Mouse (Mus musculus): ENCODE results near the gene Plxnd1. TPM values are rescaled to one million over a fixed set of nuclear protein-coding genes. Genes with fewer than 3 reads are reported as not detected.

The Plxnd1 gene
- total and polyA plus RNA-seq, 2 experiments from 2014 or later: 2.8 to 17.3 TPM

- DNase-seq (ENCODE audit: low spot score) (no peak), ATAC-seq (ENCODE audit: low FRiP score) (no peak)
- Histone ChIP-seq H3K4me1 (ENCODE audit: insufficient read depth, low read length) (no peaks in the 10 kb centered on the region), H3K4me3 (ENCODE audit: low read depth, low read length) (no peak overlapping the region), H3K4me2 (ENCODE audit: low read depth, low read length, poor library complexity, severe bottlenecking) (no peak overlapping the region), H3K27ac (ENCODE audit: low read depth, low read length) (no peak overlapping the region), H3K36me3 (ENCODE audit: insufficient read depth, low read length) (no peaks in the 10 kb centered on the region), H3K9ac (replicated peaks; ENCODE audit: low read length, poor library complexity, severe bottlenecking) (no peak overlapping the region), H3K9me3 (ENCODE audit: low read length) (no peaks in the 10 kb centered on the region), H3K27me3 (ENCODE audit: insufficient read depth, low read length) (no peaks in the 10 kb centered on the region)
- WGBS: 62% methylated on average over 7 of the region's 7 CpGs
- no peak for TF ChIP-seq CTCF (IDR thresholded peaks at IDR 0.05)
These were observed 9.3 kb upstream of the Plxnd1 start for GRCm38 (mm10) chr6:116004069-116004468.

- WGBS: 81% methylated on average over 5 of the region's 5 CpGs
- Histone ChIP-seq H3K9me3 (ENCODE audit: low read length) (no peaks in the 10 kb centered on the region), H3K9ac (replicated peaks; ENCODE audit: low read length, poor library complexity, severe bottlenecking) (no peak overlapping the region), H3K4me2 (ENCODE audit: low read depth, low read length, poor library complexity, severe bottlenecking) (no peak overlapping the region), H3K4me3 (ENCODE audit: low read depth, low read length) (no peak overlapping the region), H3K4me1 (ENCODE audit: insufficient read depth, low read length) (no peaks in the 10 kb centered on the region), H3K27me3 (ENCODE audit: insufficient read depth, low read length) (no peaks in the 10 kb centered on the region), H3K27ac (ENCODE audit: low read depth, low read length) (no peak overlapping the region), H3K36me3 (ENCODE audit: insufficient read depth, low read length) (no peaks in the 10 kb centered on the region)
- no peak for ATAC-seq (ENCODE audit: low FRiP score)
- DNase-seq (ENCODE audit: low spot score): no peak
- TF ChIP-seq CTCF (IDR thresholded peaks at IDR 0.05): no peak
These were observed 8.7 kb upstream of the Plxnd1 start for GRCm38 (mm10) chr6:116003516-116003915.

- 69% methylated on average over 12 of the region's 12 CpGs for WGBS
These were observed 7.7 kb upstream of the Plxnd1 start for GRCm38 (mm10) chr6:116002311-116003104.

GRCm38 (mm10) chr6:116000851-116001250, 6.0 kb upstream of the Plxnd1 start:
- no peak overlapping the region for H3K4me3 ChIP-seq (ENCODE audit: low read depth, low read length)
- H3K27ac ChIP-seq (ENCODE audit: low read depth, low read length): no peak overlapping the region
- no peak for TF ChIP-seq CTCF (IDR thresholded peaks at IDR 0.05)
- H3K27me3 ChIP-seq (ENCODE audit: insufficient read depth, low read length): peaks cover 8% of the 10 kb centered on the region; the same call in 1 of the 2 replicates
- no peak for ATAC-seq (ENCODE audit: low FRiP score)
- H3K9me3 ChIP-seq (ENCODE audit: low read length): no peaks in the 10 kb centered on the region
- DNase-seq (ENCODE audit: low spot score): no peak
- WGBS: 83% methylated on average over 5 of the region's 5 CpGs
- no peak overlapping the region for H3K4me2 ChIP-seq (ENCODE audit: low read depth, low read length, poor library complexity, severe bottlenecking)
- H3K4me1 ChIP-seq (ENCODE audit: insufficient read depth, low read length): no peaks in the 10 kb centered on the region
- no peak overlapping the region for H3K9ac ChIP-seq (replicated peaks; ENCODE audit: low read length, poor library complexity, severe bottlenecking)
- H3K36me3 ChIP-seq (ENCODE audit: insufficient read depth, low read length): no peaks in the 10 kb centered on the region

More at GRCm38 (mm10) chr6:116002311-116003104, 7.7 kb upstream of the Plxnd1 start:
- Histone ChIP-seq H3K27me3 (ENCODE audit: insufficient read depth, low read length) (no peaks in the 10 kb centered on the region), H3K4me2 (ENCODE audit: low read depth, low read length, poor library complexity, severe bottlenecking) (no peak overlapping the region), H3K4me3 (ENCODE audit: low read depth, low read length) (no peak overlapping the region), H3K9ac (replicated peaks; ENCODE audit: low read length, poor library complexity, severe bottlenecking) (no peak overlapping the region), H3K27ac (ENCODE audit: low read depth, low read length) (no peak overlapping the region), H3K4me1 (ENCODE audit: insufficient read depth, low read length) (no peaks in the 10 kb centered on the region), H3K36me3 (ENCODE audit: insufficient read depth, low read length) (no peaks in the 10 kb centered on the region), H3K9me3 (ENCODE audit: low read length) (no peaks in the 10 kb centered on the region)
- no peak for TF ChIP-seq CTCF (IDR thresholded peaks at IDR 0.05)
- DNase-seq (ENCODE audit: low spot score) (no peak), ATAC-seq (ENCODE audit: low FRiP score) (no peak)

GRCm38 (mm10) chr6:115999227-115999626, 4.4 kb upstream of the Plxnd1 start:
- Histone ChIP-seq H3K4me1 (ENCODE audit: insufficient read depth, low read length) (no peaks in the 10 kb centered on the region), H3K27ac (ENCODE audit: low read depth, low read length) (no peak overlapping the region), H3K9ac (replicated peaks; ENCODE audit: low read length, poor library complexity, severe bottlenecking) (no peak overlapping the region), H3K36me3 (ENCODE audit: insufficient read depth, low read length) (no peaks in the 10 kb centered on the region), H3K4me2 (ENCODE audit: low read depth, low read length, poor library complexity, severe bottlenecking) (no peak overlapping the region), H3K9me3 (ENCODE audit: low read length) (no peaks in the 10 kb centered on the region), H3K27me3 (ENCODE audit: insufficient read depth, low read length) (peaks cover 15% of the 10 kb centered on the region), H3K4me3 (ENCODE audit: low read depth, low read length) (no peak overlapping the region)
- TF ChIP-seq CTCF (IDR thresholded peaks at IDR 0.05): no peak
- ATAC-seq (ENCODE audit: low FRiP score) (no peak), DNase-seq (ENCODE audit: low spot score) (no peak)
- 72% methylated on average over 2 of the region's 2 CpGs for WGBS

- no peaks in the 10 kb centered on the region for H3K36me3 ChIP-seq (ENCODE audit: insufficient read depth, low read length)
- H3K9ac ChIP-seq (replicated peaks; ENCODE audit: low read length, poor library complexity, severe bottlenecking): no peak overlapping the region
- peaks cover 20% of the 10 kb centered on the region for H3K27me3 ChIP-seq (ENCODE audit: insufficient read depth, low read length)
- TF ChIP-seq CTCF (IDR thresholded peaks at IDR 0.05): no peak
- H3K27ac ChIP-seq (ENCODE audit: low read depth, low read length): no peak overlapping the region
- WGBS: 73% methylated on average over 7 of the region's 7 CpGs
- H3K4me3 ChIP-seq (ENCODE audit: low read depth, low read length): no peak overlapping the region
- H3K4me2 ChIP-seq (ENCODE audit: low read depth, low read length, poor library complexity, severe bottlenecking): no peak overlapping the region
- DNase-seq (ENCODE audit: low spot score): no peak
- no peaks in the 10 kb centered on the region for H3K9me3 ChIP-seq (ENCODE audit: low read length)
- H3K4me1 ChIP-seq (ENCODE audit: insufficient read depth, low read length): no peaks in the 10 kb centered on the region
- ATAC-seq (ENCODE audit: low FRiP score): no peak
These were observed 4.0 kb upstream of the Plxnd1 start for GRCm38 (mm10) chr6:115998758-115999157.
